Mouse (Mus musculus) small intestine, adult 2 months (tissue): Measurements from ENCODE around the gene Defb45.

Experiments used
- CTCF ChIP-seq: fragments of 200-500 bp; IDR thresholded peaks from 2 replicates; pipeline ENCODE4 v1.5.1; 2012; ENCODE audit warnings: low read depth, mild to moderate bottlenecking, control low read depth, inconsistent platforms, low read length, moderate library complexity, mixed read lengths; ENCODE audit not compliant: insufficient replicate concordance, insufficient read length; ENCODE audit errors: extremely low read depth
- POLR2A ChIP-seq: fragments of 200-500 bp; IDR thresholded peaks from 2 replicates; pipeline ENCODE4 v1.6.1; 2012; ENCODE audit warnings: low read depth, mild to moderate bottlenecking, control low read depth, inconsistent platforms, low read length, moderate library complexity

DNA sequence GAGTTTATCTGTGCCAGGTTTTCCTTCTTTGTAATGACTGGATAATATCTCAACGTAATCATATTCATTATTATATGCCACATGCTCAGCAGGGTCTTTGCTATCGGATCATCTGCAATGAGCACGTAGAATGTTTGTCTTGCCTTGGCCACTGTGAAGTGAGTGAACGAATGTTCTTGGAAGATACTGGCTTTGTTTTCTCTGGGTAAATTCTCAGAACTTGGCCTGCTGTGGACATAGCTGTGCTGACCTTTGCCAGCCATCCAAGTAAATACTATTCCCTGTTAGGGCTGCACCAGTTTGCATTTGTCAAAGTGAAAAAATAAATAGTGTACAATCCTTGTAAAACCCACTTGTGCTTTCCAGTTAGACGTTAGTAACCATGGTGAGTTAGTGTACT lies 51.1 kb downstream of the Defb45 start:
- TF ChIP-seq CTCF (no peak), POLR2A (no peak)
